Mouse (Mus musculus): ENCODE data around the gene Ckap2. TPM values are rescaled to one million over a fixed set of nuclear protein-coding genes. Genes with fewer than 3 reads are reported as not detected.
A peak's percentile ranks its signal among the peaks of the same experiment; 100 is the strongest.

Gene Ckap2
- polyA plus RNA-seq (2012; rRNA removed) = 5.7 TPM in 2 replicates

- DNase-seq (ENCODE audit: low read depth, low spot score) = peak; percentile 64
- WGBS = 2% methylated on average over 63 of the region's 63 CpGs
Observed at GRCm38 (mm10) chr8:22185431-22186397, at the start of gene Ckap2. TSS of gene Ckap2 (minus strand) at chr8:22185819.

DNA sequence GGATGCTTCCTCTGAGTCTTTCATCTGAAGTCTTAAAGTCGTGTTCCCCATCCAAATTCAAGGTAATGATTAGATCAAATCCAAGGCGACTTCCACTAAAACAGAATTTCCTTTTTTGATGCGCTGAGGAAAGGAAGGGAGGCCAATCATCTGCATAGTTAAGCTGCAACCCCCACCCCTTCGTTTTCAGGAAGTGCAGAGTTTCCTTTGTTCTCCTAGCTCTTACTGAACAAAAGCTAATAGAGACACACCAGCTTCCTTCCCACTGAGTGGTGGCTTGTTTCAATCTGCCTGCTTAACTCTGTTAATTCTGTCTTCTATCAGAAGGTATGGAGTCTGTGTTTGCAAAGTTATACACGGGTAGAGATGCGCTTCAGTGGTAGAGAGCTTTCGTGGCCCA is 43.0 kb upstream of the Ckap2 start:
- DNase-seq (ENCODE audit: low read depth, low spot score) = no peak
- 53% methylated on average over 7 of the region's 7 CpGs for WGBS

DNA sequence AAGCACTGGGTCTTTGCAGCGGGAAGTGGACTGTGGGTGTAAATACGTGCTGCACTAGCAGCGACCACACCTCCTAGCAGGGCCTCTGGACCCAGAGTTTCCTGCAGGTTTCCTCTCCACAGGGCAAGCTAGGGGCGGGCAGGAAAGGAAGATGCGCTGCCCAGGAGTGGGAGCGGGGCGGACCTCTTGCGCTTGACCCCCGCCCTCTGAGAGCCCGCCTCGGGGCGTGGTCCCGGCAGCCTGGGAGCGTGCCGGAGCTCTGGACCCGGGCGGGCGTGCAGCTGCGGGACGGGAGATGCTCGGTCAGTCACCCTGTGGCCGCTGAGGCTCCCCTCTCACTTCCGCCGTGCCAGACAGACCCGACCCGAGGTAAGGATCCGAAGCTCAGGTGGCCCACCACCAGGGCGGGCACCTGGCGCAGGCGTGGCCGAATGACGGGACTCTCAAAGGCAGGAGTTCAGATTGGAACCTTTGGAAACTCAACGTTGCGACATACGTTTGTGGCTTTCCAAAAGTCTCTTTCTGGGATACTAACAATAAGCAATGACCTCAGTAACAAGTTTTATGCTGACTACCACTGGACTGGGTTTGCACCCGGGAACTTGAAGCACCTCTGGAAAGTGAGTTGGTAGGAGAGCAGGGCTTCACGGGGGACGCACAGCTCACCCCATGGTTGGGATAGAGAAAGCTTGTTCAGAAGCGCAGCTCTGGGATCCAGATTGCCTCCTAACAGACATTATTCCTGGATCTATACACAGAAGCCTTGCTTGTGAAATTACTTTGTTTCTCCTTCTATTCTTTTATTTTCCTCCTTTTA is 41.6 kb upstream of the Ckap2 start, which contains the start of gene Thsd1:
TSS of gene Thsd1 (plus strand) at position 253 of the 817 bp plus-strand sequence.
- no peak for DNase-seq (ENCODE audit: low read depth, low spot score)
- WGBS = 1% methylated on average over 39 of the region's 39 CpGs

DNA sequence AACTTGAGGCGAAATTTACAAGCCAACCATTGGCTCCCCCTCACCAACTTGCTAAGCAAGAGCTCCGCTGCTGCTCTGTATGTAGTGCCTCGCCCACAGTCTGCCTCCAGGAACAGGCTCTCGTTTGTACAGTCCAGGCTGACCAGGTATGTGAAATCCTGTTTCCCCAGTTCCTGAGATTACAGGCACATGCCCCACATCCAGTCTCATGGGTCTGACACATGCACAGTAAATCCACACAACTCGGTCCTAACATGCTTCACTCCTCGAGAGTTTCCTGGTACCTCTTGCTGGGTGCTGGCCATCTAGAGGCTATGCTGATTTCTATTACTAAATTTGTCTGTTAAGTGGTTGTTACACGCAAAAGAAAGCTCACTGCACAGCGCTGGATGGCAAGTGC is 40.7 kb upstream of the Ckap2 start:
- no peak for DNase-seq (ENCODE audit: low read depth, low spot score)
- WGBS = 32% methylated on average over 8 of the region's 8 CpGs

GRCm38 (mm10) chr8:22214826-22215225 is 29.2 kb upstream of the Ckap2 start:
- no peak for DNase-seq (ENCODE audit: low read depth, low spot score)
- 95% methylated on average over 10 of the region's 10 CpGs for WGBS

DNA sequence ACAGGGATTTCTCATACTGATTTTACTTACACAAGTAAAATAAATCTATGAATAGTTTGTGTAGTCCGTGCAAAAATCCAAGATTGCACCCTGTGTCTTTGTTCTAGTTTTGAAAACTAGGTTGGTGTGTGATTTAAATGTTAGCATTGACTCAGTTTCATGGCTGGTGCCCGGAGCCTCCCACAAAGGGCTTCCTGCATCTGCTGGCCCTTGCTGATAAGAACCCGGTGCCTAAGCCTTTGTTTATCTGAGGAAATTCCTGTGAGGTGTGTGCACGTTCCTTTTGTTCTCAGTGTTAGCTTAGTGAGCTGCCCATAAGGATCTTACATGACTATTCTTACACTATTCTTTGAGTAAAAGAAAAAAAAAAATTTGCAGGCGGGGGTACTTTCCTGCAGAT is 23.4 kb upstream of the Ckap2 start:
- WGBS = 23% methylated on average over 5 of the region's 5 CpGs
- no peak for DNase-seq (ENCODE audit: low read depth, low spot score)

- WGBS = 77% methylated on average over 4 of the region's 4 CpGs
- no peak for DNase-seq (ENCODE audit: low read depth, low spot score)
Observed at GRCm38 (mm10) chr8:22207535-22207934, 21.9 kb upstream of the Ckap2 start.

- WGBS = 99% methylated on average over 8 of the region's 8 CpGs
- DNase-seq (ENCODE audit: low read depth, low spot score) = no peak
Observed at GRCm38 (mm10) chr8:22199481-22199880, 13.9 kb upstream of the Ckap2 start.

DNA sequence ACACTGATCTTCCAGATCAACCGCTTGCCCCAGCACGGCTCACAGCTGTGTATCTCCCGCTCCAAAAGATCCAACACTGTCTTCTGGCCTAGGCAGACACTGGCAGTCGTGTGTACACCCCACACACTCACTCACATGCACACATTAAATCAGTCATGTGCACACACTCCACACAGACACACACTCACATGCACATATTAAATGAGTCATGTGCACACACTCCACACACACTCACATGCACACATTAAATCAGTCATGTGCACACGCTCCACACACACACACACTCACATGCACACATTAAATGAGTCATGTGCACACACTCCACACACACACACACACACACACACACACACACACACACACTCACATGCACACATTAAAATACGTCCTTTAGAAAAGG is 12.3 kb upstream of the Ckap2 start:
- DNase-seq (ENCODE audit: low read depth, low spot score) = no peak
- WGBS = 77% methylated on average over 6 of the region's 6 CpGs

DNA sequence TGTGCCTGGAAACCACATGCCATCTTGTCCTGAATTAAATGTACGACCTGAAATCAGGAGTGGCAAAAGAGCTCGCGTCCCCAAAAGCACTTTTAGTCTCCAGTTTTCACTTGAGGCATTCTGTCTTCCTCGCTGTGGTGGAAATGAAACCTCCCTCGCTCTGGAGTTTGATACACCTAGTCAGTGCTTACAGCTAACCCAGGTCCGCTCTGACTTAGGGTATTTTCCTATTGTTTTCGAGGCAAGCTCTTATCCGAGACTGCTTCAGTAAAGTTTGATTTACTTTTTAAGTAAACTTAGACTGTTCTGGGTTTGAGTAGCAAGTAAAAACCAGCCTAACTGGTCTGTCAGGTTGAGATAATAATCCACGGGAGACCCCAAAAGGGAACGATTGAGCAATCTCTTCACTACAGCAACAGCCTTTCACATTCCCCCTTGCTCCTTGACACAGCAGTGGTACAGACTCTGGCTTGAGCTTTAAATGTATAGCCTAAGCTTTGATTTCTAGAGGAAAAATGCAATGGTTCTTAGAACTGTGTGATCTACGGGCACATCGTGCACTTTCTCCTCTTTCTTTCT is 7.9 kb upstream of the Ckap2 start:
- peak; percentile 22 for DNase-seq (ENCODE audit: low read depth, low spot score)
- 6% methylated on average over 12 of the region's 12 CpGs for WGBS

DNA sequence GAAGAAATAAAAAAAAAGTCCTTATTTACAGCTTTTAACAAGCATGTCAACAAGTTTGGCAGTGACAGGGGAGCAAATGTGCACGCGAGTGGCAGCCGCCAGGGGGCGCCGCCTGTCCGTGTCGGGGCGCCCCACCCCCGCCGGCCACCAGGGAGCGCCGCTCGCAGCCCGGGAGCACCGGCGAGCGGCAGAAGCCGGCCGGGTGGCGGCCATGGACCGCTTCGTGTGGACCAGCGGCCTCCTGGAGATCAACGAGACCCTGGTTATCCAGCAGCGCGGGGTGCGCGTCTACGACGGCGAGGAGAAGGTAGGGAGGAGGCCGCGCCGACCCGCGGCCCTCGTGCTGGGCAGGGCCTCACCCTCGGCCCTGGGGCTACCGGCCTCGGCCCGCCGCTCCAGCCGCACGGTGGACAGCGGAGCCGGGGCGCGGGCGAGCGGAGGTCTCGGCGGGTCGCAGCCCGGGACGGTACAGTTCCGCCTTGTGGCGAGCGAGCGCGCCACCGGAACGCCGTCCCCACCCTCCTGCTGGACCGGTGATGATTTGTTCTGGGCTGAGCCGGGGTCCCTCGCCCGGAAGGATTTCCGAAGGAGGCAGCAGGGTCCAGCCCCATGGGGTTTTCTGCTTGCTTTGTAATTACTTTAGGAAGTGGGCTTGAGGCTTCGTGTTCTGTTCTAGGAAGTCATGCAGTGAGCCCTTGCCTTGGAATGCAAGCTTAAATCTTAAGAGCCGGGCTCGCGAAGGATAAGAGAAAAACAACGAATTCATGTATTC is 7.2 kb upstream of the Ckap2 start, which contains the start of gene Vps36:
TSS of gene Vps36 (plus strand) at position 150 of the 772 bp plus-strand sequence.
- WGBS = under 1% methylated on average over 73 of the region's 73 CpGs
- peak; percentile 39 for DNase-seq (ENCODE audit: low read depth, low spot score)

DNA sequence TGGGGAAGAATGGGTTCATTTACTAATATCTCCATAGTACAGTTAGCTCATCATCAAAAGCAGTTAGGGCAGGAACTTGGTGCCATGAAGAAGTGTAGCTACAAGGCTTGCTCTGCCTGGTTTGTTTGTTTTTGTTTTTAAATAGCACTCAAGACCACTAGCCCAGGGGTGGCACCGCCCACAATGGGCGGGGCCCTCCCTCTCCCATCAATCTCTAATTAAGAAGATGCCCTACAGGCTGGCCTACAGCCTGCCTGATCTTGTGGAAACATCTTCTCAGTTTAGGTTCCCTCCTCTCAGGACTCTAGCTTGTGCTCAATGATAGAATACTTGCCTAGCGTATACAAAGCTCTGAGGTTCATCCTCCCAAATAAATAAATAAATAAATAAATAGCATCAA is 735 bp downstream of the Ckap2 start:
- DNase-seq (ENCODE audit: low read depth, low spot score) = no peak
- WGBS = 5% methylated on average over 3 of the region's 3 CpGs

DNA sequence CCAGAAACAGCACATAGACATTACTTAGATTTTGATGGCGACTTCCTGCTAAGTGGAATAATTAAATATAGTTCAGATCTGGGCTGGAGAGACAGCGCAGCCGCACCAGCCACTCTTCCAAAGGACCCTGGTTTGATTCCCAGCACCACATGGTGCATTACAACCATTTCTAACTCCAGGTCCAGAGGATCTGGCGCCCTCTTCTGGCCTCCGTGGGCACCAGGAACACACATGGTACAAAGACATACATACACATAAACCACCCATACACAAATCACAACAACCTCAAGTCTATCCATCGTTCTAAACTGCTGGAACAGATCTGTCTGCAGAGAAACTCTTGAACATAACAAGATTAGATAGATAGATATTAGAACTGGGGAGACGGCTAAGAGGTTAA is 9.7 kb downstream of the Ckap2 start:
- no peak for DNase-seq (ENCODE audit: low read depth, low spot score)
- 98% methylated on average over 7 of the region's 7 CpGs for WGBS

GRCm38 (mm10) chr8:22169167-22169566 is 16.5 kb downstream of the Ckap2 start:
- no peak for DNase-seq (ENCODE audit: low read depth, low spot score)
- WGBS = 94% methylated on average over 5 of the region's 5 CpGs

DNA sequence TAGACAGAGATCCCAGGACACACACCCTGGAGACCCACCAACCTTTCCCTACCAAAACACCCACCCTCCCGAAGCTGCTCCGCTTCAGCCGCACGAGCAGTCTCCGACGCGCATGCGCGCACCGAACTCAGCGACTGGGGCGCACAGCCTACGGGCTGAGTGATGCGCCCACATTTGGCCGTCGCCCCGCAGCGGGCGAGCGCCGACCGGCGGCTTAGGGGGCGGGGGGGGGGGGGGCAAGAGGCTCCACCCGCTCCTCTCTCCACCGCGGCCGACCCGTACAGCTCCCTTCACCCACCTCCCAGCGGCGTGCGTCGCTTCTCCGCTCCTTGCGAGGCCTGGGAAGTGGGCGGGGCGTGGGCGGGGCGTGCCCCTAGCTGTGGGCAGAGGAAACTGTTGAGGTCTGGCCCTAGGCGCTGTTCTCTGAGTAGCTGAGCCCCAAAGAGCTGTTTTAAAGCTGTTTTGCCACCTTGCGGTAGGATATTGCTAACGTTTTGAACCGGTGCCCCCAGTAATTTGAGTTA is 19.5 kb downstream of the Ckap2 start, which contains the start of gene Nek3:
TSS of gene Nek3 (minus strand) at position 356 of the 524 bp plus-strand sequence.
- under 1% methylated on average over 41 of the region's 43 CpGs for WGBS
- DNase-seq (ENCODE audit: low read depth, low spot score) = peak; percentile 70

GRCm38 (mm10) chr8:22165251-22166079 is 20.2 kb downstream of the Ckap2 start:
- WGBS = 28% methylated on average over 10 of the region's 10 CpGs
- DNase-seq (ENCODE audit: low read depth, low spot score) = no peak

DNA sequence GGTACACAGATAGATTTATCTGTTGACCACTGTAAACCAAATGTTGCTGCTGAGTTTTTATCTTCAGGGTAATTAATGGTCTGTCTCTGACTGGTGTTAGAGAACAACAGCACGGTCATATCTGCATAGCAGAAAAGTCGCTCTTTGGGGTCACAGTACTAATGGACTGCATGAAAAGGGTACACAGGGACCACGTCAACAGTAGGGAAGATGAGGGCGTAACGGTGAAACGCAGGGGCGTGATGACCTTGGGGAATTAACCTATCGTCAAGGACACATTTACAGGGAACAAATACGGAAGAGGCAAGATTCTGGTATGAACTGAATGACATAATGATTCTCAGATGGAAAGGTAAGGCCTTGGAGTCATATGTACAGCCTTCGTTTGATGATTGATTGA is 21.2 kb downstream of the Ckap2 start:
- no peak for DNase-seq (ENCODE audit: low read depth, low spot score)
- 91% methylated on average over 10 of the region's 10 CpGs for WGBS

DNA sequence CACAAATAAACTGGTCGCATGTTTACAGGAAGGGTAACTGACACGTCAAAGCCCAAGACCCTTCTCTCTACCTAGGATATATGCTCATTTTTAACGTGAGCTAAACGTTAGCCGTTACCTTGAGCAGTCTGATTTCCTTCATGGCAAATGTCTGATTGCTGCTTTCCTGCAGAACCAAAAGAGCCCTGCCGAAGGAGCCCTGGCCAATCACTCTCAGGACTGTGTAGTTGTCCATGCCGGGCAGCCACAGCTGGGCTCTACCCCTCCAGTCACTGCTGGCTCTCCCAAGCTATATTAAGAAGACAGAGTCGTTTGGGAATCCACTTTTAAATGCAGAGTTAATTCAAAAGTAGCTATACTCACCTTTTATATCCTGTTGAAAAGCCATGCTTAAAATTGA is 23.4 kb downstream of the Ckap2 start:
- 78% methylated on average over 8 of the region's 8 CpGs for WGBS
- no peak for DNase-seq (ENCODE audit: low read depth, low spot score)

Measured in large intestine, adult 2 months (tissue).